Mouse (Mus musculus) ES-E14 (cell line): ENCODE results near the gene Ccng2.

ENCODE experiments used
- HCFC1 ChIP-seq: IDR thresholded peaks from 2 replicates; pipeline ENCODE4 v1.6.1; 2012; ENCODE audit warnings: low read length, inconsistent platforms, borderline replicate concordance; ENCODE audit not compliant: insufficient read depth
- MAFK ChIP-seq: IDR thresholded peaks from 2 replicates; pipeline ENCODE4 v1.6.1; 2014; ENCODE audit warnings: mild to moderate bottlenecking, low read depth, low read length, inconsistent platforms; ENCODE audit not compliant: insufficient read depth
- ZNF384 ChIP-seq: IDR thresholded peaks from 2 replicates; pipeline ENCODE4 v1.6.1; 2012; ENCODE audit warnings: low read depth, low read length, inconsistent platforms

DNA sequence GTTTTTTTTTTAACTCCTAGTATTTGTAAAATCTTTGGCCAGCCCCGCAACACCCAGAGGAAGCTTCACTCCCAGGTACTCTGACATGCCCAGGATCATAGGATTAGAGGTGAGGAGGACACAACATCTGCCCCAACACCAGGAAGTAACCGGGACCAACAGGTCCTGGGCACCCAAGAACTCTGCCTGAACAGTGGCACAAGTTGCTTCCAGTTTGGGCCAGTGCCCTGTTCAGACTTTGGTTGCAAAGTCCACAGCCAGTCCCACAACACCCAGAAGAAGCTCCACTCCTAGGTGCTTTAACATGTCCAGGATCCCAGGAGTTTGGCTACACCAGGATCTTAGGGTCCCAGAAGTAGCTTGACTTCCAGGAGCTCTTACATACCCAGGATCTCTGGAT lies 41.9 kb downstream of the Ccng2 start:
- TF ChIP-seq MAFK (no peak), HCFC1 (no peak), ZNF384 (no peak)
